Mouse (Mus musculus) left cerebral cortex, postnatal 36 days (tissue): ENCODE data around the gene Lrrc29. TPM values are rescaled to one million over a fixed set of nuclear protein-coding genes. Genes with fewer than 3 reads are reported as not detected.

ENCODE experiments used
- DNase-seq, 2 experiments: peaks; one replicate each; pipeline ENCODE4 v3.0.0; 2021 to 2022; ENCODE audit warnings: low spot score in 2 of 2, mixed read lengths in 1 of 2
- intact Hi-C: fragments of 180-260 bp; cut with DNase I; formaldehyde crosslinking; loops from one replicate; pipeline ENCODE4 v1.15.1; 2025
- total RNA-seq, 2 experiments: library from RNA; stranded (reverse); gene quantifications; 2 replicates each; pipeline ENCODE4 v1.2.3; 2021

Gene Lrrc29
- total RNA-seq, 2 experiments from 2014 or later, result 3.7 to 7.3 TPM

DNA sequence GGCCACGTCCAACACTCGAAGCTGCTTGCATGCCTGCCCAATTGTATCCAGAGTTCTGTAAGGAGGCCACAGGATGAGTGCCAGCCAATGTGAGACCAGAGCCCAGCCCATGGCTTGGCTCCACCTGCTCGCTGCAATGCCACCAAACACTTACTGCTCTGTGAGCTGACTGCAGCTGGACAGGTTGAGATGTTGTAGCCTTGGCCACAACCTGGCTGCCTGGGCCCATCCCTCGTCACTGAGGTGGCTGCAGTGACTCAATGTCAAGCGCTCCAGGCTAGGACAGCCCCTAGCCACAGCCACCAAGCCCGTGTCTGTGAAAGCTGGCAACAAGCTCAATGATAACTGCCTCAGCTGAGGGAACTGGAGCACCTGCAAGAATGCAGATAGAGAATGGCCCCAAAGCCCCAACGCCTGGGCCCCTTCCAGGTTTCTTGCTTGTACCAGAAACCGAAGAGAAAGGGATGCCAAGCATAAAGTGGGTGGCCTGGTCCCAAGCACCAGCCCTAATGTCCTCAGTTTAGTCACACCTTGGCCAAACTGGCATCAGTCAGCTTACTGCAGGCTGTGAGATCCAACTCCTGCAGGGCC is 13.1 kb downstream of the Lrrc29 start:
- no peak for DNase-seq

GRCm38 (mm10) chr8:105311718-105312117 is 14.4 kb downstream of the Lrrc29 start:
- intact Hi-C loops, result no loop called here
- no peak for DNase-seq

More for the DNA sequence above, 13.1 kb downstream of the Lrrc29 start:
- intact Hi-C loops, result no loop called here

DNA sequence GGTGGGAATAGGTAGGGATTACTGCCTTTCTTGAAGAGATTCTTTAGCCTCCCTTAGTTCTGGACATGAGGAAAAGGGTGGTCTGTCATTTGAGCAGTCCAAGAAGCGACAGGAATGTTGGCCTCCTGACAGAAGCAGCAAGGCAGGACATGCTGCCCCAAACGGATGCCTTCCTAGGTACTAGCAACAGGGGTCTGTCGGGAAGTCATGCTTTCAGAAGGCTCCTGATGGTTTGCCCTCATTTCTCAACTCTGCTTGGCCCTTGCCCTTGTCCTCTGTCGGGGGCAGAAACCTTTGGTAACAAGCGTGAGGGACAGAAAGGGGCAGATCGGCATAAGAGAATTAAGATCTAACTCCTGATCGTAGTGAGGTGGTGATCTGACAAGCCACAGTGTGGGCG is 16.0 kb downstream of the Lrrc29 start:
- intact Hi-C loops, result no loop called here
- DNase-seq, result no peak

GRCm38 (mm10) chr8:105309142-105309847 is 16.8 kb downstream of the Lrrc29 start:
- no peak for DNase-seq
- intact Hi-C loops, result no loop called here

GRCm38 (mm10) chr8:105308428-105308827 is 17.6 kb downstream of the Lrrc29 start:
- intact Hi-C loops, result no loop called here
- DNase-seq, result no peak

GRCm38 (mm10) chr8:105307670-105308069 is 18.4 kb downstream of the Lrrc29 start:
- no peak for DNase-seq
- intact Hi-C loops, result no loop called here

DNA sequence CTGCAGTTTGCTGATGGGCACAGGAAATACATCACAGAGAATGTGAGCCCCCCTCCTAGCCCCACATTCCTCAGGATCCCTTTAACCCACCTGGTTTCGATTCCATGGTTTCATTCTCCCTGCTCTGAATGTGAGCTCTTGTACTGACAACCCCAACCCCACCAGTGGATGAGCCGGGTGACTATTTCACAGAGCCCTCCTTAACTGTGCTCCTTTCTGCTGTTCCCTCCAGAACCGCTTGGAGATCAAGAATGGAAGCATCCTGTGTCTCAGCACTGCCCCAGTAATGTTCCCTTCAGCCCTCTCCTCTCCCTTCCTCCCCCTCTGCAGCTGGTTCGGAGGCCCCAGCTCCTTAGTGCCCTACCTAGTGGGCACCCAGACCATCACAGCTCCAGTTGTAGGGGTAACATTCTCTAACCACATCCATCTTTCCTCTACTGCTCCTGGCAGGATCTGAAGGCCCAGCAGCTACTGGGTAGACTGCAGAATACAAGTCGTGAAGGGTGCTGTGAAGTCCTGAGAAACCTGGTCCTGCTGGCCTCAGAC is 19.9 kb downstream of the Lrrc29 start:
- intact Hi-C loops, result no loop called here
- no peak for DNase-seq

GRCm38 (mm10) chr8:105305211-105306145 is 20.6 kb downstream of the Lrrc29 start, which contains the start of gene Elmo3:
Gene Elmo3, plus strand, starts transcription at chr8:105305601.
- peak; percentile 47 to 60 for DNase-seq
- intact Hi-C loops, result no loop called here

DNA sequence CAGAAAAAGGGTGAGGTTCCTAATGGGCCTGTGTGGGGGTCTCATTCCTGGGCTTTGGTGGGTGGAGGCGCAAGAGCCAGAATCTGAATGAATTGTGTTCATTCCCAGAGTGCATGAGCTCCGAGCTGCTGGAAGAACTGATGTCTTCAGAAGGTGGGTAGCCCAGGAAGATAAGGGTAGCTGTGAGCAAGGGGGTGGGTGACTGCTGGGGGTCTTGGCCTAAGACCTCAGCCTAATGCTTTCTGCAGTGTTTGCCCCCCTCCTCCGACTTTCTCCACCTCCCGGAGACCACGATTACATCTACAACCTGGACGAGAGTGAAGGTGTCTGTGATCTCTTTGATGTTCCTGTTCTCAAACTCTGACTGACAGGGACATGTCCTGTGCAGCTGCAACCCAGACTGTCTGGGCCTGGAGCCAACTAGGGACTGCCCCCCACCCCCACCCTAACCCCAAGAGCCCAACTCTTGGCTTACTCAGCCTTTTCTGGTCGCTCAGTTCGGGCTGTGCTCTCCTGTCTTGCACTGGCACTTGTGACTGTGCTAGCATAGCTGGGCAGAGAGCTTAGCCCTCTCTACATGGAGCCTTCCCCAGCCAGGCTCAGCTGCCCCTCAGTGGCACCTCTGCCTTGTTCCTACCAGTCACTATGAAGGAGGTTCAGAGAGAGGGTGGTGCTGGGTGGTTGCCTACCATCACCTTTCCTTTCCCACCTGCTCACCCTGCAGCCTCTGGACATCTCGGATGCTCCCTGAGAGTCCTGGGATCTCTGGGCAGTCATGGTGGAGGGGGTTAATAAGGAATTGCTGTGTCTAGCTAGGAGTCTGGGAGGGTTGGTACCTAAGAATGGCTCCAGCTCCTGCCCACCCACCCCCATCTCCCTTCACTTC is 21.5 kb downstream of the Lrrc29 start:
- no peak for DNase-seq
- intact Hi-C loops, result no loop called here

- DNase-seq, result no peak
- intact Hi-C loops, result no loop called here
Observed at GRCm38 (mm10) chr8:105303874-105304273, 22.2 kb downstream of the Lrrc29 start.

DNA sequence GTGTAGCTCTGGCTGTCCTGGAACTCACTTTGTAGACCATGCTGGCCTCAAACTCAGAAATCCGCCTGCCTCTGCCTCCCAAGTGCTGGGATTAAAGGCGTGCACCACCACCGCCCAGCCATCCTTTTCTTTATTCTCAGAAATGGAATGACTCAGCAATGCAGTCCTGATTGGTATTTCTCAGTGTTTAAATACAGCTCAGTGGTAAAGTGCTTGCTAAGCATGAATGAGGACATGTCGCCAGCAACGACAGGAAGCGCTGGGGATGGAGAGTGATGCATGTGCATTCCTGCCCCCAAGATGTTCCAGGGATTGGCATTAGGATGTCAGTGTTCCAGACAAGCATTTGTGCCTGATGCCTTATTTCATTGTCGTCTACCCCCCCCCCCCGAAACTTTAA is 22.7 kb downstream of the Lrrc29 start:
- DNase-seq, result no peak
- intact Hi-C loops, result no loop called here

- intact Hi-C loops, result loop anchor here (5.0 kb wide), 1 partner anchor 658 kb away; the partner anchor contains the start of gene Ciao2b
- DNase-seq, result no peak
Observed at GRCm38 (mm10) chr8:105299962-105300361, 26.1 kb downstream of the Lrrc29 start.

DNA sequence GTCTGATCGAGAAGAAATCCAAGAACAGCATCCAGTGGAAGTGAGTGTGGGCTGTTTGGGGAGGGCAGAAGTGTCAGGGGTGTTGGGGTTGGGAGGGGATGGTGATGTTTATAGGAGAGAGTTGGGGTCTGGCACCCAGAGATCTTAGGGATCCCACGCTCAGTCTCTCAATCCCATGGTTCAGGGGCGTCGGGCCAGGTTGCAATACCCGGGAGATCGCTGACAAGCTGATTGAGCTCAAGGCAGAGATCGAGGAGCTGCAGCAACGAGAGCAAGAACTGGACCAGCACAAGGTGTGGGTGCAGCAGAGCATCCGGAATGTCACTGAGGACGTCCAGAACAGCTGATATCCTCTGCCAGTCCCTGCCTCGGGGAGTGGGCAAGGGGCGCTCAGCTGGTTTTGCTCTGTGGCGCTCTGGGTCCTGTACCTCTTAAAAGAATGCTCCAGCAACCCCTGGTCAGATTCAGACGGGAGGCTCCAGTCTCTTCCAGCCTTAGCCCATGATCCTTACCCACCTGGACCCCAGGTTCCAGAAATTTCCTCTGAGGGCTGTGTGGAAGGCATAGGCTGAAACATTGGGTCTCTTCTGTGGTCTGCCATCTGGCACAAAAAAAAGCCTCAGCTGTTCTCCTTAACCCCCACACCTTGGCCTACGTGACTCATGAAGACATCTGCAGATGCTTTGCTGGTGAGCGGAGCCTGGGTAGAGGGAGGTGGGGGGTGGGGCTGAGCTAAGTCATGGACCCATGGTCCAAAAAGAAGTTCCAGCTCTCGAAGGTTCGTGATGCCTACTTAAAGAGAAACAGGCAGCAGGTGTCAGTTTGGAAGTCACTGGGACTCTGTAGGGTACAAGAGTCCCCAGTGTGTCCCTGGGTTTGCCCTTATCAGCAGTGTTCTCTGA is 27.5 kb downstream of the Lrrc29 start:
- intact Hi-C loops, result loop anchor here (5.0 kb wide), 1 partner anchor 656 kb away; the partner anchor contains the start of gene Ciao2b

DNA sequence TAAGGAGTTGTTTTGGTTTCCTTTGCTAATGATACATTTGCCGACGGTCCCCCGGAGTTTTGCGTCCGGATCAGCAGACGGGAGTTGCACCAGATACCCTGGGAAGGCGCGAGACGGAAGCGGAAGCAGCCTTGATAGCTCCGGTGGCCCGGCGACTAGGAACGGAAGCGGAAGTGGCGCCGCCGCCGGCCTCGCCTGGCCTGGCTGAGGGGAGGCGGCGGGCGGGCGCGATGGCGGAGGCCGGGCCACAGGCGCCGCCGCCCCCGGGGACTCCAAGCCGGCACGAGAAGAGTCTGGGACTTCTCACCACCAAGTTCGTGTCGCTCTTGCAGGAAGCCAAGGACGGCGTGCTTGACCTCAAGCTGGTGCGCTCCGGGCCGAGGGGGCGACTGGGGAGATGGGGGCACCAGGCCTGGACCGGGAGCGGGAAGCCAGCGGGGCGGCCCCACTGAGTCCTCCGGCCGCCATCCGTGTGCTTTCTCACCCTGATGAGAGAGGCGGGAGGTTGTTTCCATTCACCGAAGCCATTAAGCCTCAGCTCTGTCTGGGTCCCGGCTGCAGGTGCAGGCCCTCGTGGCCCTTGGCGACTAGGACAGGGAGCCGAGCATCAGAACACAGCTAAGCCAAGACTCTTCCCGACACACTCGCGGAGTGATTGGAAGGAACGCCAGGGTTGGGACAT is 28.4 kb downstream of the Lrrc29 start, which contains the start of gene E2f4:
E2f4 (plus strand) TSS at position 153 of the 682 bp plus-strand sequence.
- intact Hi-C loops, result loop anchor here (5.0 kb wide), 1 partner anchor 655 kb away; the partner anchor contains the start of gene Ciao2b
- peak; percentile 92 to 94 for DNase-seq

More for the DNA sequence above, 27.5 kb downstream of the Lrrc29 start:
- no peak for DNase-seq

DNA sequence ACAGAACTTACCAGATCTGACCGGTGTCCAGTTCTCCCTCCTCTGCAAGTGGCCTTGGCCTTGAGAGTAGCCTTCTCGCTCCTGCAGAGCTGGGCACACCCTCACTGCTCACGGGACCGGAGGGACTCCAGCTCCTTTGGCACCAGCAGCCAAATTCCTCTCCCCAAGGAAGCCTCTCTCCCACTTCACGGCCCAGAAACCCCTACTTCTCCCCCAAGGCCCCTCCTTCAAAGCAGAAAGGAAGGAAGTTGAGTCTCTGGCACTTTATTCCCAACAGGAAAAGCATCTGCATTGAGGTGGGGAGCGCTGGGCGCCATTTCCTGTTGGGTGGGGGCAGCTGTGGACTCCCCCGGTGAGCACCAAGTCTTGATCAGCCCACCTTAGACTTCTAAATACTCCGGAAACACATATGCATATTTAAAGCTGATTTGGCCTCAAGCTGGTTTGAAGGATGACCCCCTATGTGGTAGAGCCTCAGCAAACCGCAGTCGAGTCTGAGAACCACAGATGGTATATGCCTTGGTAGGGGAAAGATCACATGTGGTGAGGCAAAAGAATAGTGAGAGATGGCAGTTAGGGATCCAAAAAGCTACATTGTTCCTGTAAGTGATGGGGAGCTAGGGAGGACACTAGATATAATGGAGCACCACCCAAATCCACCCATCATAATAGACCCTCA is 30.0 kb downstream of the Lrrc29 start, which contains the start of gene Exoc3l:
Exoc3l (minus strand) TSS at position 207 of the 679 bp plus-strand sequence.
- DNase-seq, result no peak
- intact Hi-C loops, result loop anchor here (5.0 kb wide), 1 partner anchor 654 kb away; the partner anchor contains the start of gene Ciao2b

DNA sequence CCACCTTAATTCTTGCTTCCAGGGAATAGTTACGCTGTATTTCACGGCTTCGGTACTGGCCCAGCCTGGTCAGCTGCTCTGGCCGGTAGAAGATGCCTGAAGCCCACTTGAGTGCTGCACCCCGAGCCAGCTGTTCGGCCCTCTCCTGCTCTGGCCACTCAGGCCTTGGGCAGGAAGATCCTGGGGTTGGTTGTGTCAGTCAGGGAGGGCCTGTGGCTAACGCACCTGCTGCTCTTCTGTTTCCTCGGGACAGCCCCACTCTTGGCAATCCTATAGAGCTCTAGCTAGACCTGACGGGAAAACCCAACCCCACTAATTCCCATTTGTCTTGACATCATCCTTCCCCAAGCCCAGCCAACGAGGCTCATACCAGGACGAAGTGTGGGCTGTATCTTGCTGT is 30.8 kb downstream of the Lrrc29 start:
- intact Hi-C loops, result loop anchor here (5.0 kb wide), 1 partner anchor 653 kb away; the partner anchor contains the start of gene Ciao2b

More for the DNA sequence above, 30.8 kb downstream of the Lrrc29 start:
- no peak for DNase-seq
